Mouse (Mus musculus): ENCODE measurements around the gene Pja2.
"Not testable (repeated sequence)": the region's sequence is repeated elsewhere in the genome, so short reads cannot be mapped to it uniquely, and the experiment has no call there.

DNA sequence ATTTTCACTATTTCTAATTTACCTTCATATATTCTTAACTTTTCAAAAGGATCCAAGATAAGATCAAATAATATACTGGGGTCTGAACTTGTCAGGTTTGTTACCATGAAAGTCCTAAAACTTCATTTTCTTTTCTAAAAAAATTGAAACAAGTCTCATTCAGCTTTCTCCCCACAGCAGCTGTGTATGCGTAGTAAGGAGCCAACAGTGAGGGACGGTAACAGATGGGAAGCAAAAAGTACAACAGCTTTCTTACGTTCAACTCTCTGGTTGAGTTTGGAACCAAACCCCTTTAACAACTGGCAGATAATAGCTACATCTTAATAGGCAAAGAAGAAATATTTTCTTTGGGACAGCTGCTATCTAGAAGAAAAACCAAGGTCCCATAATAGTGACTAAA, 50.3 kb downstream of the Pja2 start:
- TF ChIP-seq CTCF, EP300 (IDR thresholded peaks at IDR 0.05; ENCODE audit: low read depth): not testable (repeated sequence)
